Mouse (Mus musculus) lung, embryonic 15.5 days (tissue): ENCODE results near the gene Itgb1bp1. TPM values are rescaled to one million over a fixed set of nuclear protein-coding genes. Genes with fewer than 3 reads are reported as not detected.

Experiments used
- ATAC-seq: fragments of 200-750 bp; cut with Nextera tagmentation; 2 replicates; pipeline ENCODE4 v1.8.0; 2017; ENCODE audit warnings: moderate number of reproducible peaks, borderline replicate concordance; ENCODE audit not compliant: low FRiP score, low TSS enrichment; ENCODE audit errors: extremely low read depth
- H3K27ac ChIP-seq: fragments of 300-500 bp; sonication (generic); 2 replicates; pipeline ENCODE4 v1.5.1; 2015; ENCODE audit warnings: moderate library complexity, mild to moderate bottlenecking, inconsistent platforms
- H3K27me3 ChIP-seq: fragments of 300-500 bp; sonication (generic); 2 replicates; pipeline ENCODE4 v1.6.1; 2015; ENCODE audit warnings: inconsistent platforms
- H3K36me3 ChIP-seq: fragments of 300-500 bp; sonication (generic); 2 replicates; pipeline ENCODE4 v1.6.1; 2015; ENCODE audit warnings: inconsistent platforms
- H3K4me1 ChIP-seq: fragments of 300-500 bp; sonication (generic); 2 replicates; pipeline ENCODE4 v1.6.1; 2015; ENCODE audit warnings: inconsistent platforms
- H3K4me2 ChIP-seq: fragments of 300-500 bp; sonication (generic); 2 replicates; pipeline ENCODE4 v1.6.1; 2015; ENCODE audit warnings: inconsistent platforms, mild to moderate bottlenecking, moderate library complexity
- H3K4me3 ChIP-seq: fragments of 300-500 bp; sonication (generic); 2 replicates; pipeline ENCODE4 v1.5.1; 2015; ENCODE audit warnings: mild to moderate bottlenecking, inconsistent platforms
- H3K9ac ChIP-seq: fragments of 300-500 bp; sonication (generic); 2 replicates; pipeline ENCODE4 v1.6.1; 2015; ENCODE audit warnings: inconsistent platforms
- H3K9me3 ChIP-seq: fragments of 300-500 bp; sonication (generic); 2 replicates; pipeline ENCODE4 v1.6.1; 2016; ENCODE audit warnings: inconsistent platforms
- WGBS: fragments of 180-500 bp; shearing (Covaris S2); methylation state at CpG from one replicate; pipeline ENCODE4 v1.1.7; 2015; 5-methylcytosine and 5-hydroxymethylcytosine counted together
- polyA plus RNA-seq: library from polyadenylated mRNA; unstranded; fragments of >200 nt; fragmentation: Nextera tagmentation; extraction: Ambion mirVana; gene quantifications from 2 replicates; pipeline ENCODE4 v1.2.1, GENCODE M21; 2015

The Itgb1bp1 gene
- polyA plus RNA-seq, 1 experiment from 2014 or later, result 54.7 TPM

- no peaks in the 10 kb centered on the region for H3K27me3 ChIP-seq
- H3K36me3 ChIP-seq, result peaks cover 11% of the 10 kb centered on the region; the same call in 1 of the 2 replicates
- ATAC-seq, result no peak
- WGBS, result 66% methylated on average over 17 of the region's 17 CpGs
- no peaks in the 10 kb centered on the region for H3K9me3 ChIP-seq
- no peak overlapping the region for H3K4me3 ChIP-seq
- H3K4me1 ChIP-seq, result peaks cover 17% of the 10 kb centered on the region
- no peak overlapping the region for H3K9ac ChIP-seq
- no peak overlapping the region for H3K4me2 ChIP-seq
- peak overlapping the region; percentile 15; the same call in 1 of the 2 replicates for H3K27ac ChIP-seq
Observed at GRCm38 (mm10) chr12:21229076-21229918, 56.8 kb downstream of the Itgb1bp1 start.

GRCm38 (mm10) chr12:21228650-21229049, 57.4 kb downstream of the Itgb1bp1 start:
- Histone ChIP-seq H3K4me3 (no peak overlapping the region), H3K27ac (peak overlapping the region; percentile 15; the same call in 1 of the 2 replicates), H3K4me2 (no peak overlapping the region), H3K4me1 (peaks cover 17% of the 10 kb centered on the region), H3K27me3 (no peaks in the 10 kb centered on the region), H3K36me3 (peaks cover 11% of the 10 kb centered on the region; the same call in 1 of the 2 replicates), H3K9ac (no peak overlapping the region), H3K9me3 (no peaks in the 10 kb centered on the region)
- no peak for ATAC-seq
- WGBS, result 86% methylated on average over 4 of the region's 4 CpGs

- Histone ChIP-seq H3K4me3 (no peak overlapping the region), H3K27ac (peak overlapping the region; percentile 69), H3K27me3 (no peaks in the 10 kb centered on the region), H3K4me1 (peaks cover 17% of the 10 kb centered on the region), H3K9ac (no peak overlapping the region), H3K36me3 (peaks cover 11% of the 10 kb centered on the region; the same call in 1 of the 2 replicates), H3K9me3 (no peaks in the 10 kb centered on the region), H3K4me2 (no peak overlapping the region)
- 29% methylated on average over 6 of the region's 6 CpGs for WGBS
- peak; percentile 77 for ATAC-seq
Observed at GRCm38 (mm10) chr12:21227076-21227980, 58.8 kb downstream of the Itgb1bp1 start.

GRCm38 (mm10) chr12:21226316-21226715, 59.8 kb downstream of the Itgb1bp1 start:
- H3K36me3 ChIP-seq, result peaks cover 11% of the 10 kb centered on the region; the same call in 1 of the 2 replicates
- H3K9ac ChIP-seq, result no peak overlapping the region
- H3K4me3 ChIP-seq, result no peak overlapping the region
- H3K9me3 ChIP-seq, result no peaks in the 10 kb centered on the region
- 0 out of 2 replicates have a peak overlapping the region, but pooled peaks have one; percentile 69 for H3K27ac ChIP-seq
- WGBS, result 83% methylated on average over 9 of the region's 9 CpGs
- peaks cover 17% of the 10 kb centered on the region for H3K4me1 ChIP-seq
- no peak overlapping the region for H3K4me2 ChIP-seq
- no peaks in the 10 kb centered on the region for H3K27me3 ChIP-seq
- no peak for ATAC-seq

- Histone ChIP-seq H3K4me1 (peaks cover 17% of the 10 kb centered on the region), H3K27me3 (no peaks in the 10 kb centered on the region), H3K9ac (no peak overlapping the region), H3K9me3 (no peaks in the 10 kb centered on the region), H3K27ac (peak overlapping the region; percentile 59), H3K4me2 (no peak overlapping the region), H3K4me3 (no peak overlapping the region), H3K36me3 (peaks cover 4% of the 10 kb centered on the region; the same call in 1 of the 2 replicates)
- ATAC-seq, result peak; percentile 59; the same call in 1 of the 2 replicates
- 68% methylated on average over 8 of the region's 8 CpGs for WGBS
Observed at GRCm38 (mm10) chr12:21225358-21225757, 60.7 kb downstream of the Itgb1bp1 start.

GRCm38 (mm10) chr12:21223923-21224322, 62.2 kb downstream of the Itgb1bp1 start:
- Histone ChIP-seq H3K9me3 (no peaks in the 10 kb centered on the region), H3K9ac (no peak overlapping the region), H3K27ac (no peak overlapping the region), H3K4me3 (no peak overlapping the region), H3K4me2 (no peak overlapping the region), H3K4me1 (peaks cover 17% of the 10 kb centered on the region), H3K27me3 (no peaks in the 10 kb centered on the region), H3K36me3 (peaks cover 4% of the 10 kb centered on the region; the same call in 1 of the 2 replicates)
- 74% methylated on average over 4 of the region's 4 CpGs for WGBS
- ATAC-seq, result no peak

- Histone ChIP-seq H3K9me3 (no peaks in the 10 kb centered on the region), H3K36me3 (peaks cover 12% of the 10 kb centered on the region), H3K4me1 (no peaks in the 10 kb centered on the region), H3K4me3 (no peak overlapping the region), H3K4me2 (no peak overlapping the region), H3K27me3 (no peaks in the 10 kb centered on the region), H3K9ac (no peak overlapping the region), H3K27ac (no peak overlapping the region)
- 59% methylated on average over 1 of the region's 1 CpGs for WGBS
- ATAC-seq, result no peak
Observed at GRCm38 (mm10) chr12:21220596-21220995, 65.5 kb downstream of the Itgb1bp1 start.

GRCm38 (mm10) chr12:21217776-21218444, 68.2 kb downstream of the Itgb1bp1 start:
- ATAC-seq, result no peak
- Histone ChIP-seq H3K27me3 (no peaks in the 10 kb centered on the region), H3K9me3 (no peaks in the 10 kb centered on the region), H3K4me1 (no peaks in the 10 kb centered on the region), H3K9ac (no peak overlapping the region), H3K27ac (no peak overlapping the region), H3K4me2 (no peak overlapping the region), H3K36me3 (peaks cover 19% of the 10 kb centered on the region), H3K4me3 (no peak overlapping the region)
- WGBS, result 60% methylated on average over 11 of the region's 11 CpGs

GRCm38 (mm10) chr12:21214551-21215165, 71.4 kb downstream of the Itgb1bp1 start:
- no peak for ATAC-seq
- Histone ChIP-seq H3K4me2 (no peak overlapping the region), H3K27ac (no peak overlapping the region), H3K9me3 (no peaks in the 10 kb centered on the region), H3K4me1 (no peaks in the 10 kb centered on the region), H3K36me3 (peaks cover 23% of the 10 kb centered on the region), H3K9ac (no peak overlapping the region), H3K27me3 (no peaks in the 10 kb centered on the region), H3K4me3 (no peak overlapping the region)
- 90% methylated on average over 8 of the region's 8 CpGs for WGBS

- no peaks in the 10 kb centered on the region for H3K27me3 ChIP-seq
- ATAC-seq, result no peak
- H3K4me1 ChIP-seq, result no peaks in the 10 kb centered on the region
- H3K4me3 ChIP-seq, result no peak overlapping the region
- WGBS, result 90% methylated on average over 17 of the region's 17 CpGs
- H3K36me3 ChIP-seq, result peaks cover 16% of the 10 kb centered on the region
- H3K4me2 ChIP-seq, result no peak overlapping the region
- no peaks in the 10 kb centered on the region for H3K9me3 ChIP-seq
- H3K9ac ChIP-seq, result no peak overlapping the region
- no peak overlapping the region for H3K27ac ChIP-seq
Observed at GRCm38 (mm10) chr12:21212876-21213275, 73.2 kb downstream of the Itgb1bp1 start.

GRCm38 (mm10) chr12:21209273-21209672, 76.8 kb downstream of the Itgb1bp1 start:
- Histone ChIP-seq H3K4me2 (no peak overlapping the region), H3K4me1 (peaks cover 17% of the 10 kb centered on the region), H3K36me3 (peaks cover 24% of the 10 kb centered on the region; the same call in 1 of the 2 replicates), H3K9me3 (no peaks in the 10 kb centered on the region), H3K27me3 (no peaks in the 10 kb centered on the region), H3K4me3 (no peak overlapping the region), H3K9ac (no peak overlapping the region), H3K27ac (no peak overlapping the region)
- 69% methylated on average over 10 of the region's 10 CpGs for WGBS
- no peak for ATAC-seq
